Mouse (Mus musculus) midbrain, embryonic 13.5 days (tissue): ENCODE measurements at regions not wholly inside any gene's neighbourhood (a gene's known extent, or its start where the extent isn't known, plus 50 kb on each side); places are given as distances from the start of the nearest gene placed in this dataset.
"Not testable (repeated sequence)": the region's sequence is repeated elsewhere in the genome, so short reads cannot be mapped to it uniquely, and the experiment has no call there.

Experiments used
- ATAC-seq: fragments of 200-750 bp; cut with Nextera tagmentation; 2 replicates; pipeline ENCODE4 v1.8.0; 2017; ENCODE audit warnings: mild to moderate bottlenecking, moderate TSS enrichment, moderate library complexity
- H3K27ac ChIP-seq: fragments of 300-500 bp; sonication (generic); 2 replicates; pipeline ENCODE4 v1.5.1; 2015; ENCODE audit warnings: inconsistent platforms, mild to moderate bottlenecking, moderate library complexity
- H3K27me3 ChIP-seq: fragments of 300-500 bp; sonication (generic); 2 replicates; pipeline ENCODE4 v1.6.1; 2015; ENCODE audit warnings: mild to moderate bottlenecking, inconsistent platforms
- H3K36me3 ChIP-seq: fragments of 300-500 bp; sonication (generic); 2 replicates; pipeline ENCODE4 v1.6.1; 2015; ENCODE audit warnings: mild to moderate bottlenecking, inconsistent platforms
- H3K4me1 ChIP-seq: fragments of 300-500 bp; sonication (generic); replicated peaks from 2 replicates; pipeline ENCODE4 v1.6.1; 2015; ENCODE audit warnings: inconsistent platforms
- H3K4me2 ChIP-seq: fragments of 300-500 bp; sonication (generic); replicated peaks from 2 replicates; pipeline ENCODE4 v1.6.1; 2015; ENCODE audit warnings: moderate library complexity, mild to moderate bottlenecking, inconsistent platforms
- H3K4me3 ChIP-seq: fragments of 300-500 bp; sonication (generic); replicated peaks from 2 replicates; pipeline ENCODE4 v1.5.1; 2015; ENCODE audit warnings: mild to moderate bottlenecking, inconsistent platforms
- H3K9ac ChIP-seq: fragments of 300-500 bp; sonication (generic); replicated peaks from 2 replicates; pipeline ENCODE4 v1.6.1; 2015; ENCODE audit warnings: mild to moderate bottlenecking, inconsistent platforms
- H3K9me3 ChIP-seq: fragments of 300-500 bp; sonication (generic); 2 replicates; pipeline ENCODE4 v1.6.1; 2016; ENCODE audit warnings: mild to moderate bottlenecking, inconsistent platforms
- WGBS: fragments of 180-500 bp; shearing (Covaris S2); methylation state at CpG from one replicate; pipeline ENCODE4 v1.1.7; 2015; 5-methylcytosine and 5-hydroxymethylcytosine counted together

GRCm38 (mm10) chr10:118076341-118076740, 65.3 kb upstream of the Mdm1 start:
- H3K27me3 ChIP-seq, H3K9ac ChIP-seq, H3K9me3 ChIP-seq, H3K36me3 ChIP-seq, ATAC-seq, H3K27ac ChIP-seq, H3K4me1 ChIP-seq, H3K4me3 ChIP-seq, H3K4me2 ChIP-seq: not testable (repeated sequence)
- WGBS, result 96% methylated on average over 9 of the region's 11 CpGs

- 0 out of 2 replicates have a peak, but pooled peaks cover 3% of the 10 kb centered on the region for H3K9me3 ChIP-seq
- no peak overlapping the region for H3K4me3 ChIP-seq
- H3K9ac ChIP-seq, result no peak overlapping the region
- no peak for ATAC-seq
- no peak overlapping the region for H3K27ac ChIP-seq
- no peak overlapping the region for H3K4me2 ChIP-seq
- WGBS, result 95% methylated on average over 5 of the region's 5 CpGs
- no peaks in the 10 kb centered on the region for H3K36me3 ChIP-seq
- H3K4me1 ChIP-seq, result no peaks in the 10 kb centered on the region
- H3K27me3 ChIP-seq, result no peaks in the 10 kb centered on the region
Measured at GRCm38 (mm10) chr10:118081636-118082166, 59.9 kb upstream of the Mdm1 start.

- no peak overlapping the region for H3K4me3 ChIP-seq
- no peak overlapping the region for H3K27ac ChIP-seq
- H3K9ac ChIP-seq, result no peak overlapping the region
- peaks cover 10% of the 10 kb centered on the region for H3K4me1 ChIP-seq
- no peak overlapping the region for H3K4me2 ChIP-seq
- no peaks in the 10 kb centered on the region for H3K9me3 ChIP-seq
- no peak for ATAC-seq
- no peaks in the 10 kb centered on the region for H3K36me3 ChIP-seq
- no peaks in the 10 kb centered on the region for H3K27me3 ChIP-seq
- 94% methylated on average over 13 of the region's 13 CpGs for WGBS
Measured at GRCm38 (mm10) chr10:118083035-118083720, 58.4 kb upstream of the Mdm1 start.

- Histone ChIP-seq H3K9ac (no peak overlapping the region), H3K4me2 (no peak overlapping the region), H3K4me3 (no peak overlapping the region), H3K9me3 (no peaks in the 10 kb centered on the region), H3K4me1 (peaks cover 13% of the 10 kb centered on the region), H3K27me3 (no peaks in the 10 kb centered on the region), H3K27ac (no peak overlapping the region), H3K36me3 (no peaks in the 10 kb centered on the region)
- no peak for ATAC-seq
- WGBS, result 93% methylated on average over 8 of the region's 8 CpGs
Measured at GRCm38 (mm10) chr10:118083721-118084075, 57.9 kb upstream of the Mdm1 start.

- peaks cover 13% of the 10 kb centered on the region for H3K4me1 ChIP-seq
- H3K27me3 ChIP-seq, result no peaks in the 10 kb centered on the region
- WGBS, result 92% methylated on average over 16 of the region's 16 CpGs
- H3K9me3 ChIP-seq, result no peaks in the 10 kb centered on the region
- no peak overlapping the region for H3K9ac ChIP-seq
- ATAC-seq, result no peak
- H3K36me3 ChIP-seq, result no peaks in the 10 kb centered on the region
- no peak overlapping the region for H3K4me2 ChIP-seq
- H3K4me3 ChIP-seq, result no peak overlapping the region
- no peak overlapping the region for H3K27ac ChIP-seq
Measured at GRCm38 (mm10) chr10:118085046-118085983, 56.3 kb upstream of the Mdm1 start.

GRCm38 (mm10) chr10:118087570-118088340, 53.9 kb upstream of the Mdm1 start:
- Histone ChIP-seq H3K9me3 (no peaks in the 10 kb centered on the region), H3K27me3 (no peaks in the 10 kb centered on the region), H3K4me2 (peak overlapping the region; percentile 44), H3K4me3 (peak overlapping the region; percentile 15), H3K27ac (peak overlapping the region; percentile 68), H3K4me1 (peaks cover 17% of the 10 kb centered on the region), H3K36me3 (no peaks in the 10 kb centered on the region), H3K9ac (peak overlapping the region; percentile 48; the same call in 1 of the 2 replicates)
- ATAC-seq, result peak; percentile 62
- 15% methylated on average over 12 of the region's 12 CpGs for WGBS

GRCm38 (mm10) chr10:118088499-118088898, 53.1 kb upstream of the Mdm1 start:
- Histone ChIP-seq H3K27me3 (no peaks in the 10 kb centered on the region), H3K4me3 (no peak overlapping the region), H3K27ac (0 out of 2 replicates have a peak overlapping the region, but pooled peaks have one; percentile 68), H3K9me3 (no peaks in the 10 kb centered on the region), H3K36me3 (no peaks in the 10 kb centered on the region), H3K4me2 (peak overlapping the region; percentile 44), H3K4me1 (peaks cover 17% of the 10 kb centered on the region), H3K9ac (no peak overlapping the region)
- peak; percentile 66; the same call in 1 of the 2 replicates for ATAC-seq
- WGBS, result 31% methylated on average over 2 of the region's 2 CpGs

- no peak overlapping the region for H3K4me3 ChIP-seq
- no peak overlapping the region for H3K9ac ChIP-seq
- no peaks in the 10 kb centered on the region for H3K36me3 ChIP-seq
- no peaks in the 10 kb centered on the region for H3K27me3 ChIP-seq
- no peaks in the 10 kb centered on the region for H3K9me3 ChIP-seq
- H3K4me2 ChIP-seq, result no peak overlapping the region
- ATAC-seq, result no peak
- H3K4me1 ChIP-seq, result peaks cover 17% of the 10 kb centered on the region
- H3K27ac ChIP-seq, result no peak overlapping the region
- WGBS, result 82% methylated on average over 6 of the region's 6 CpGs
Measured at GRCm38 (mm10) chr10:118089879-118090278, 51.7 kb upstream of the Mdm1 start.

- Histone ChIP-seq H3K4me1 (peaks cover 17% of the 10 kb centered on the region), H3K9ac (no peak overlapping the region), H3K27ac (no peak overlapping the region), H3K9me3 (no peaks in the 10 kb centered on the region), H3K4me3 (no peak overlapping the region), H3K27me3 (no peaks in the 10 kb centered on the region), H3K4me2 (no peak overlapping the region), H3K36me3 (no peaks in the 10 kb centered on the region)
- 93% methylated on average over 12 of the region's 12 CpGs for WGBS
- no peak for ATAC-seq
Measured at GRCm38 (mm10) chr10:118091476-118091875, 50.1 kb upstream of the Mdm1 start.
